23 mouse cellular contexts compared by ENCODE assay signal in genomic region chr19:55767104-55767503, GRCm38 (mm10). TPM values are rescaled to one million over a fixed set of nuclear protein-coding genes. Genes with fewer than 3 reads are reported as not detected.
DNase-seq lines count a peak whose midpoint lies in the region; ATAC-seq lines count a peak whose summit lies in the region.
"Had no signal": no experiment of that assay in that cellular context is flagged by ENCODE, and none has a peak within 500 bp of the region (broad histone marks: within the 10 kb centered on the region; RNA-seq: fewer than 3 reads in every experiment).

No protein-coding gene starts in this region.

- intact Hi-C loops in heart, postnatal 25 days (cut with DNase I) = no loop called here

- H3K4me2 ChIP-seq in heart, embryonic 12.5 days = no peak overlapping the region
- no peak overlapping the region for H3K4me2 ChIP-seq in embryonic facial prominence, embryonic 13.5 days
- H3K4me2 ChIP-seq in limb, embryonic 13.5 days (replicated peaks) = 0 out of 2 replicates have a peak overlapping the region, but pooled peaks have one; percentile 0
- H3K4me2 ChIP-seq: hindbrain, embryonic 14.5 days; liver, embryonic 11.5 days; midbrain, embryonic 12.5 days had no signal

- DNase-seq in heart, postnatal 25 days (ENCODE audit: low spot score) = no peak
- peak; percentile 50 for DNase-seq in NIH3T3 (ENCODE audit: low read depth)
- DNase-seq in spleen, postnatal 14 days (ENCODE audit: low spot score in 2 of 2) = no peak
- no peak for DNase-seq in lung, postnatal 36 days
- DNase-seq: cerebellum, adult 9-11 months; heart, adult 2 months; heart, postnatal 14 days; kidney, adult 18-20 months; kidney, postnatal 36 days; lung, adult 2 months; retina, postnatal 1 day; right cerebral cortex, postnatal 4 days; thymus, adult 18-20 months had no signal

- peaks cover 74% of the 10 kb centered on the region for H3K4me1 ChIP-seq in heart, embryonic 12.5 days (replicated peaks)
- H3K4me1 ChIP-seq in embryonic facial prominence, embryonic 13.5 days = peaks cover 78% of the 10 kb centered on the region
- peaks cover 69% of the 10 kb centered on the region for H3K4me1 ChIP-seq in limb, embryonic 13.5 days

- no peak overlapping the region for H3K27ac ChIP-seq in heart, embryonic 12.5 days (ENCODE audit: poor library complexity, severe bottlenecking)
- H3K27ac ChIP-seq in embryonic facial prominence, embryonic 13.5 days = peak overlapping the region; percentile 72; the same call in 1 of the 2 replicates
- H3K27ac ChIP-seq in limb, embryonic 13.5 days = no peak overlapping the region
- H3K27ac ChIP-seq: heart, adult 2 months; hindbrain, embryonic 14.5 days; macrophage; midbrain, embryonic 12.5 days had no signal

- H3K4me3 ChIP-seq in heart, embryonic 12.5 days = no peak overlapping the region
- H3K4me3 ChIP-seq in embryonic facial prominence, embryonic 13.5 days = no peak overlapping the region
- no peak overlapping the region for H3K4me3 ChIP-seq in limb, embryonic 13.5 days
- H3K4me3 ChIP-seq: heart, adult 2 months; midbrain, embryonic 12.5 days had no signal

- ATAC-seq in heart, embryonic 12.5 days (ENCODE audit: insufficient number of reproducible peaks, low FRiP score) = no peak
- no peak for ATAC-seq in embryonic facial prominence, embryonic 13.5 days (ENCODE audit: insufficient number of reproducible peaks, insufficient read depth, low FRiP score, low TSS enrichment, low read depth)
- ATAC-seq in limb, embryonic 13.5 days (ENCODE audit: low FRiP score, low read depth) = 0 out of 2 replicates have a peak, but pooled peaks have one; percentile 2
- ATAC-seq: CD4-positive, CD25-positive, alpha-beta regulatory T cell, adult 4 months; forebrain, embryonic 16.5 days had no signal

- H3K27me3 ChIP-seq in heart, embryonic 12.5 days (replicated peaks) = no peaks in the 10 kb centered on the region
- no peaks in the 10 kb centered on the region for H3K27me3 ChIP-seq in embryonic facial prominence, embryonic 13.5 days
- no peaks in the 10 kb centered on the region for H3K27me3 ChIP-seq in limb, embryonic 13.5 days
- H3K27me3 ChIP-seq: midbrain, embryonic 12.5 days had no signal

- peaks cover 9% of the 10 kb centered on the region for H3K36me3 ChIP-seq in heart, embryonic 12.5 days
- peaks cover 11% of the 10 kb centered on the region for H3K36me3 ChIP-seq in embryonic facial prominence, embryonic 13.5 days
- peaks cover 31% of the 10 kb centered on the region for H3K36me3 ChIP-seq in limb, embryonic 13.5 days
- H3K36me3 ChIP-seq: G1E had no signal

- H3K9ac ChIP-seq in heart, embryonic 12.5 days = peak overlapping the region; percentile 45; the same call in 1 of the 2 replicates
- H3K9ac ChIP-seq in embryonic facial prominence, embryonic 13.5 days = no peak overlapping the region
- H3K9ac ChIP-seq in limb, embryonic 13.5 days = no peak overlapping the region; the same call in 1 of the 2 replicates
- H3K9ac ChIP-seq: hindbrain, embryonic 14.5 days; midbrain, embryonic 12.5 days had no signal

- H3K9me3 ChIP-seq in heart, embryonic 12.5 days (replicated peaks) = peaks cover 4% of the 10 kb centered on the region
- no peaks in the 10 kb centered on the region for H3K9me3 ChIP-seq in embryonic facial prominence, embryonic 13.5 days
- peaks cover 4% of the 10 kb centered on the region; the same call in 1 of the 2 replicates for H3K9me3 ChIP-seq in limb, embryonic 13.5 days
- H3K9me3 ChIP-seq: G1E; midbrain, embryonic 12.5 days had no signal

- 82% methylated on average over 6 of the region's 6 CpGs for WGBS in heart, embryonic 12.5 days
- 74% methylated on average over 6 of the region's 6 CpGs for WGBS in embryonic facial prominence, embryonic 13.5 days
- 43% methylated on average over 6 of the region's 6 CpGs for WGBS in limb, embryonic 13.5 days

RNA-seq across cellular contexts. Expression of gene Tcf7l2, which starts 25.5 kb away (rescaled TPM):
- polyA plus RNA-seq in heart, embryonic 12.5 days (2016; fragmentation: Nextera tagmentation; extraction: Ambion mirVana) = 59.7 and 64.7 TPM in 2 replicates
- 10 to 100 TPM; 14.6 to 14.7 TPM for total RNA-seq in heart, postnatal 25 days (2021)
- 142 and 157 TPM in 2 replicates for polyA plus RNA-seq in embryonic facial prominence, embryonic 13.5 days (2015; fragmentation: Nextera tagmentation; extraction: Ambion mirVana)
- 180 and 190 TPM in 2 replicates for polyA plus RNA-seq in limb, embryonic 13.5 days (2015; fragmentation: Nextera tagmentation; extraction: Ambion mirVana)
